Mouse (Mus musculus) monocyte, adult 2 months (primary cell): ENCODE results near the gene Itgb2.

Source experiments
- DNase-seq, 2 experiments: peaks; one replicate each; pipeline ENCODE4 v3.0.0; 2022; ENCODE audit warnings: low spot score in 2 of 2, low read depth in 1 of 2

Itgb2 gene

DNA sequence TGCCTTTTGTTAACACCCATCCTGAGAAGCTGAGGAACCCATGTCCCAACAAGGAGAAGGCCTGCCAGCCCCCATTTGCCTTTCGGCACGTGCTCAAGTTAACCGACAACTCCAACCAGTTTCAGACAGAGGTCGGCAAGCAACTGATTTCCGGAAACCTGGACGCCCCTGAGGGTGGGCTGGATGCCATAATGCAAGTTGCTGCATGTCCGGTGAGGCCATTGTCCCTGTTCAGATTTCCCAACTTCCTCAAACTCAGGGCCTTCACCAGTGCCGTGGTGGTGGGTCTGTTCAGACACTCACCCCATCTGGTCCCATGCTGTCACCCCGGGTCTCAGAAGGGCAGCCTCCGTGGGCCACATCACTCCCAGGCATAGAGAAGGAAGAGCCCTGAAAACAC, 18.5 kb downstream of the Itgb2 start:
- DNase-seq, result no peak

DNA sequence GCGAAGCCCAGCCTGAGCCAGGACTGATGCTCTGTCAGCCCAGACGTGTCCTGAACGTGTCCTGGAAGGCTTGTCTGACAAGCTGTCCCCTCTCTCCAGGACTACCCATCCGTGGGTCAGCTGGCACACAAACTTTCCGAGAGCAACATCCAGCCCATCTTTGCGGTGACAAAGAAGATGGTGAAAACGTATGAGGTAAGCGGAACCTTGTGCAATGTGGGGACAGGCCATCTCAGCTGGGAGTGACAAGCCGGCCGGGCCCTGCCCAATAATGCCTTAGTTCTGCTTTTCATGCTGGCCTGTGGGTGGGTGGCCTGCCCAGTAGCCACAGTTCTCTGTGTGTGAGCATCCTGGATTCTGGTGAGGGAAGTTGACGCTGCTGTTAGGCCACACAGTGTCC, 20.8 kb downstream of the Itgb2 start:
- peak; percentile 89 to 92 for DNase-seq

DNA sequence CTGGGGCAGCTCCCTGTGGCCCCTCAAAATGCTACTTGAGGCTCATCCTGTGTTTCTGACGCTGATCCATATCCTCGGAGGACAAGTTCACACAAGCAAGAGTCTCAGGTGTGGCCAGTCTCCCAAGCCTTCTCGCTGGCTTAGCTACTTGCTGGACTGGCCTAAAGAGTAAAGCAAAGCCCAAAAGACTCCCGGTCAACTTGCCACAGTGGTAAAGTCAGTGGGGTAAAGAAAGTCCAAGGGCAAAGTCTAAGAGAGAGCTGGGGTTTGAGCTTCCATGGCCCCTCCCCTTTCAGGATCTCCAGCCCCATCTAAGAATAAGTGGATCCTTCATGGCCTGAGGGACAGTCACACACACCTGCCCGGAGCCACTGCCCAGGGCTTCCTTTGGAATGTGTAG, 22.1 kb downstream of the Itgb2 start:
- DNase-seq, result no peak

DNA sequence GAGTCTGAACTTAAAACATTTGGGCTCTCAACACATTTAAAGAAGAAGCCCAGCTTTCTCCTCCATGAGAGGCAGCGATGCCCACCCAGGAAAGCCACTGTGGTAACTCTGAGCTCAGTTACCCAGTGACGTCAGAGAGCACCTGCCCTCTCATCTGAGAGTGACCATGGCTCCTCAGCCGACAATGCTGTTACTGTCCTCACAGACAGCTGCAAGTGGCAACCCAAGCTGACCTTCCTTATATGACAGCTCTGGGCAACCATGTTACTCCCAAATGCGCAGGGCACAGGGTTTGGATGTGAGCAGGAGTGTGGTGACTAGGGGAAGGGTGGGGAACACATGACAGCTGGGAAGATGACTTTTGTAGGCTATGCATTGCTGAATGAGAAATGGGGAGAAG, 23.2 kb downstream of the Itgb2 start:
- DNase-seq, result no peak

DNA sequence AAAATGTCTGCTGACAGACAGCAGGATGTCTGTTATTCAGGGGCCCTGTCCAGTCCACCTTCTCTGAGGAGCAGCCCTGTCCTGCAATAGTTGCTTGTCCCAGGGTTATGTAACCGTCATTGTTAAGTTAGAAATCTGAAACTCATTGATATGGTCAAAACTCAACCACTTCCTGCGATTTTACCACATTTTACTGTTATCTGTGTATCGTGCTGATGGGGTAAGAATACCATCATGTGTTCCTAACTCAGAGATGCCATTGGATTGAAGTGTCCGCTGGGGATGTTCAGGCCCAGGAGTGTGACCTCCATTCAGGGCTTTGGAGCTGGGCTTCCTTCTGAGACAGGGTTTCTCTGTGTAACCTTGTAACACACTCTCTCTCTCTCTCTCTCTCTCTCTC, 24.9 kb downstream of the Itgb2 start:
- no peak for DNase-seq

DNA sequence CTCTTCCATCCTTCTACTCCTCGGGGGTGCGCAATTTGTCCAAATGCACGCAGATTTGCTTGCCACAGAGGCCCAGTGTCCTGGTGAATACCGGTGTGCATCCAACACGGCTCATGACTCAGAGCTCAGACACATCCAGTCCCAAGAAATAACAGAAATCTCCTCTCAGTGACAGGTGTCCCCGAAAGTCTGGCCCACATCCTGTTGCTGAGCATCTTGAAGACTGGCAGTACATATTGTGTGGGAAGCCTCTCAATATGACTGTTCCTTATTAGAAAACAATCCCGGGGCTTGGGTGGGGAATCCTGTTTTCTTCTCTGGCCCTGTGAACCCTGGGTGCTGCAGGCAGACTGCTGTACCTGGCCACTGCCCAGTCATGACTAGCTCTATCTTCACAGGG, 26.6 kb downstream of the Itgb2 start:
- no peak for DNase-seq

DNA sequence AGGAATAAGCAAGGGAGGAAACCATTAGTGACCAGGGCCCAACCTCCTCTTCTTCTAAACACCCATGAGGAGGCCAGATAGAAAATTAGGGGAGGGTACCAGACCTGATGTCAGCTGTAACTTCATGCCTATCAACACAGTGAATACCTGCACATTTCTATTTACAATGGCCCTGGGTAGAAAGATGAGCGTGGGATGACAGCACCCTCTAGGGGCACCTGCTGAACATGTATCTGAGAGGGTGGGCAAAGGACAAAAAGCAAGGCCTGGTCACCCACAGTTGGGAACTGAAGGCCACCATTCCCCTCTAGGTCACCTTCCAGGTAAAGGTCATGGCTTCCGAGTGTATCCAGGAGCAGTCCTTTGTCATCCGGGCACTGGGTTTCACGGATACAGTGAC, 27.6 kb downstream of the Itgb2 start:
- no peak for DNase-seq

DNA sequence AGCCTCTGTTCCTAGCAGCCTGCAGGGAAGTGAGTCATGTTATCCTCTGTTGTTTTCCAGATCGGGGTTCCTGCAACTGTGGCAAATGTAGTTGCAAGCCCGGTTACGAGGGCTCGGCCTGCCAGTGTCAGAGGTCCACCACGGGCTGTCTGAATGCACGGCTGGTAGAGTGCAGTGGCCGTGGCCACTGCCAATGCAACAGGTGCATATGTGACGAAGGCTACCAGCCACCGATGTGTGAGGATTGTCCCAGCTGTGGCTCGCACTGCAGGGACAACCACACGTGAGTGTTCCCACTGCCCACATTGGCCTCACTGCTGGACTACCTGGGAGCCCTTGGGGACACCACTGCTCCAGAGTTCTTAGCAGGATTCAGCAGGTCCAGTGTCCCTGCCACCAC, 30.0 kb downstream of the Itgb2 start:
- DNase-seq, result no peak

DNA sequence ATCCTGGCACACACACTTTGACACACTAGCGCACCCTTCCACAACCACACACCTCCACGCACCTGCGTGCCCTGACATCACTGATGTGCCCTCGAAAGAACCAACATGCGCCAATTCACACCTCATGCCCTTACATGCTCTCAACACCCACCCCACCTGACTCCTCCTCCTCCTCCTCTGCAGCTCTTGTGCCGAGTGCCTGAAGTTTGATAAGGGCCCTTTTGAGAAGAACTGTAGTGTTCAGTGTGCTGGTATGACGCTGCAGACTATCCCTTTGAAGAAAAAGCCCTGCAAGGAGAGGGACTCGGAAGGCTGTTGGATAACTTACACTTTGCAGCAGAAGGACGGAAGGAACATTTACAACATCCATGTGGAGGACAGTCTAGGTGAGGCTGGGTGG, 30.8 kb downstream of the Itgb2 start:
- DNase-seq, result no peak

DNA sequence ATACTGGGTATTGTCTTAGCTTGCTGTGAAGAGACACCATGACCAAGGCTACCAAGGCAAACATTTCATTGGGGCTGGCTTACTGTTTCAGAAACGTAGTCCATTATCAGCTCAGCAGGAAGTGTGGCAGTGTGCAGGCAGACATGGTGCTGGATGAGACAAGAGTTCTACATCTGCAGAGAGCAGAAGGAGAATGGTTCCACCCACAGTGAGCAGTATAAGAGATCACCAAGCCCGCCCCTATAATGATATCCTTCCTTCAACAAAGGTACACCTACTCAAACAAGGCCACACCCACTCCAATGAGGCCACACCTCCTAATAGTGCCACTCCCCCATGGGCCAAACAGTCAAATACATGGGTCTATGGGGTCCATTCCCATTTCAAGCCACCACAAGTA, 31.5 kb downstream of the Itgb2 start:
- DNase-seq, result no peak

DNA sequence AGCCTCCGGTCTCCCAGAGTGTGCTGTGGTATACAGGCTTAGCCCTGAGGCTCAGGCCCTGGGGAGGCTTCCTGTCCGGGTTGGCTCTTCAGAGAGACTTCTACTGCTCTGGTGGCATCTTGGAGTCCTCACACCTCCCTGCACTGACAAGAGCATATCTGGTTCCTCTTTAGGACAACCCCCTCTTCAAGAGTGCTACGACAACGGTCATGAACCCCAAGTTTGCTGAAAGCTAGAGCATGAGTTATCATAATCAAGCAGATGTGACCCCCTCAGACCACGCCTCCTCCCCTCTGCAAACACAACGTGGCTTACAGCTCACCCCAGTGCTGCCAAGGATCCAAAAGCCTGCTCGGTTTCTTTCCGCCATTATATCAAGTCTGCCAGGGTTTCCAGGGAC, 35.0 kb downstream of the Itgb2 start:
- DNase-seq, result no peak

DNA sequence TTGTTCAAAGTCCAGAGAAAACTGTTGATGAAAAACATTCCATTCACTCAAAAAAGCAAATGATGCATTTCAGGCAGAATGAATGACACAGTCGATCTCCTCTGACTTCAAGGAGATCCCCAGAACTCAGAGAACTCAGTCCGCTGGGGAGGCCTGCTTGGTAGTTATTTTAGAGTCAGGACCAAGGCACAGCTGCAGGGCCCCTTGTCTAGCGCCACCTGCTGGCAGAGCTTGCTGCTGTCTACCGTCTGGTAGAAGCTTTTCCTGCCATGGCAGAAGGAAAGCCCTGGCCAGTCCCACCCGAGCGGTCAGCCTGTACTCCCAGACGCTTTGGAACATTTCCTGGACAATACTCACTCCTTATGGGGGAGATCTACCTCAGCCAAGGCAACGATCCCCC, 36.6 kb downstream of the Itgb2 start:
- peak; percentile 50 to 73 for DNase-seq

DNA sequence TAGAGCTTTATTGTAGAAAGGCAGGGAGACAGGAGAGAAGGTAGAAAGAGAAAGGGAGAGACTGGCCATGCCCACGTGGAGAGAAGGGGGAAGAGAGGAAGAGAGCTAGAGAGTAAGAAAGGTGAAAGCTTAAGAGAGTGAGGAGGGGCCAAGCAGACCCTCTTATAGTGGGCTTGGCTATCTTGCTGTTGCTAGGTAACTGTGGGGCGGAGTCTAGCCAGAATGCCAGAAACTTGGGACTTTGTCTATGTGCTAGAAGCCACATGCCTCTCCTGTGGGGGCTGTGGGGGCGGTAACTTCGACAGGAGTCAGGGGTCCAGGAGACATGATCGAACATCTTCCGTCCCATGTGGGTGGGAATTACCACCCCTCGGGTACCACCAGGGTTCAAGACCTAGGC, 39.4 kb downstream of the Itgb2 start:
- DNase-seq, result no peak

DNA sequence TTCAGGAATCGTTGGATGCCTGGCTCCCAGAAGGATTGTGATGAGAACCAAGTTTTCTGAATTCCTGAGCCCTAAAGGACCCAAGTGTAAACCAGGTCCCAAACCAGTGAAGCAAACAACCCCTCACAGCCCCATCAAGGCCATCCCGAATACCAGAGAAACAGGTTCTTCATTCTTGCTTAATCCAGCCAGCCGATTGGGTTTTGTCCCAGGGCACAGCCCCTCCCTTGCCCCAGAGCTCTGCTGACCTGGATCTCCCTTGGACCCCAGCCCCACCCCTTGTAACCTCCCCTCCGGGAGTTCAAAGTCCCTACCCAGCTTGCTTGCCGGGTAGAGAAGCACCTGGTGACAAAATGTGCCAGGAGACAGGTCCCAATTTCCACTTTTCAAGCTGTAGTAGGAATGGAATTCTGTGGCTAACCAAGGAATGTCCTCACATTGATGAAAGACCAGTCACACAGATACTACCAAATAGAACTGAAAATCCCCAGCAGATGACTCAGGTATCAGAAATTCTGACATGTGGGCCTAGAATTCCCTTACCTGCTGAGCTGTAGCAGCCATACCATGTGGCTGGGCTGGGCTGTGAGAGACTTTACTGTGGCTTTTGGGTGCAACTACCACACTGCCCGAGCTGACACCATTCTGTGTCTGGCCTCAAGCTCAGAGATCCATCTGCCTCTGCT, 40.1 kb downstream of the Itgb2 start:
- no peak for DNase-seq

DNA sequence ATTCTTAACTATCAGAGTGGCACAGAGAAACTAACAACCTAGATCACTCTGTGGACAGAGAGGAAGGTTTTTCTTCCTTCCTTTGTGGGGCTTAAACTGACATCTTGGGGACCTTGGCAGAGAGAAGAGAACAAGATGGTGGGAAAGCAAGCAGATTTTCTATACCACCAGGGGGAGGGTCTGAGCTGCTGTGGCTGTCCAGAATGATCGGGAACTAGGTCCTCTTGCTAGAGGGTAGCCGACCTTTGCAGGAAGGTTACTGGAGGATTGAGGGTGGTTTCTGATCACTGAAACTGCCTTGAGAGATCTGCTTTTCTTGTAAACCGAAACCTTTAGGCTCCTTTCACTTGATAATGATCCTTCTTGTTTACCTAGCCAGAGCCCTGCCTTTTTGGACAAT, 42.2 kb downstream of the Itgb2 start:
- DNase-seq, result no peak

DNA sequence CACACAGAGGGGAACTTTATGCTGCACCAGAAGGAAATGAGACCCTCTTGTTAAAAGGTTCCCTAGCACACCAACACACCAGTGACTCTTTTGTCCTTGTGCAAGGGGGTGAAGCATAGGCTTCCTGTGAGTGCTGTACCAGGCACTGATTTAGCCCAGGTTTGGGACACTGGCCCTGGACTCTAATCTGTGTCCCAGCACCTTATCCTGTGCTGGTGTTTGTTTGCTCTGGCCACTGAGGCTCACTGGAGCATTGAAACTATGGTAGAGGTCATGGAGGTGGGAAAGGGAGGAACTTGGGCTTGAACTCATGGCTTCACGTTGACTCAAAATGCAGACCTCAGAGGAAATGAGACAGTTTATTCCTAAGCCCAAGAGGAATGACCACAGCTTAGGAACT, 43.1 kb downstream of the Itgb2 start:
- no peak for DNase-seq

DNA sequence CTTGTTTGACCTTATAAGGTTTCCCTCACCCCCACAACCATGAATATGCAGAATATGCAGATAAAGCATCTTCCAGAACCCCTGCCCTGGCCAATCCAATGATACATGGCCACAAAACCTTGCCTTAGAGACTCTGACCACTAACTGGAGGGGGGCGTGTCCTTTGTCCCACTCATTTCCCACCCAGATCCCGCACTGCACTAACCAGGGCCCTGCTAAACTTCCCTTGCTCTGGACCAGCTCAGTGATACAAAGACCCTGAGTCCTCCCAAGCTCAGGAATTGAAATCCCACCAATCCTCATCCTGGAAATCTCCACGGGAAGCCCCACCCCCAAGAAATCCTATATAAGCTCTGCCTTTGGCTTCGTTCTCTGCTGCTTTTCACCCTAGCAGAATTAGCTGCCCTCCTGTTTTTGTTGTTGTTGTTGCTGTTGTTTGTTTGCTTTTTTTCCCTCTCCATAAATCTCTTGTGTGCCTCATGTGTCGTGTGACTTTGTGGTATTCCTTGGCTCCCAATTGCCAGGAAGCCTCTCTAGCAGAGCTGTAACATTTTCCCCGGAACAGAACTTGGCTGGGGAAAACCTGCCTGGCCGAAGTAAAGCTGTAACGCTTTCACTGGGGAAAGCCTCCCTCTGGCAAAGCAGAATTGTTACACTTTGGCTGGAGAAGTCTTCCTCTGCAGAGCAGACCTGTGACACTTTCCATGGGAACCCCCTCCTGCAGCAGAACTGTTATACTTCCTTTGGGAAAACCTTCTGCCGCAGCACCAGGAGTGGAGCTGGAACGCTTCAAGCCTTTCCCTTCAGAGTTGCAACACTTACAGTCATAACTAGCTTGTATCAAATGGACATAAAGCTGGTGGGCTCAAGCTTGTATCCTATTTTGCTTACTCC, 50.2 kb downstream of the Itgb2 start:
- DNase-seq, result no peak

DNA sequence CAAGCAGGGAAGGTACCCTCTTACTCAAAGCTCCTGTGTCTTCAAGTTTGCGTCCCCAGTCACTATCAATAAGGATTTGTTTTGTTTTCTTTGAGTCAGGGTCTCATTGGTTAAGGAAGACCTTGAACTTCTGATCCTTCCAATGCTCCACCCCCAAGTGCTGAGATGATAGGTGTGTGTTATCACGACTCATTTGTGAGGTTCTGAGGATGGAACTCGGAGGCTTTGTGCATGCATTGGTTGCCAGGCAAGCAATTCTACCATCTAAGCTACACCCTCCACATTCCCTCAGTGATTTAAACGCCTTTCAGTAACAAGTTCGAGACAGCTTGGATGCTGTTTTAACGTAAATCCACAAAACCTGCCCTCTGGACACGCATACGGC, 51.0 kb downstream of the Itgb2 start:
- DNase-seq, result no peak

DNA sequence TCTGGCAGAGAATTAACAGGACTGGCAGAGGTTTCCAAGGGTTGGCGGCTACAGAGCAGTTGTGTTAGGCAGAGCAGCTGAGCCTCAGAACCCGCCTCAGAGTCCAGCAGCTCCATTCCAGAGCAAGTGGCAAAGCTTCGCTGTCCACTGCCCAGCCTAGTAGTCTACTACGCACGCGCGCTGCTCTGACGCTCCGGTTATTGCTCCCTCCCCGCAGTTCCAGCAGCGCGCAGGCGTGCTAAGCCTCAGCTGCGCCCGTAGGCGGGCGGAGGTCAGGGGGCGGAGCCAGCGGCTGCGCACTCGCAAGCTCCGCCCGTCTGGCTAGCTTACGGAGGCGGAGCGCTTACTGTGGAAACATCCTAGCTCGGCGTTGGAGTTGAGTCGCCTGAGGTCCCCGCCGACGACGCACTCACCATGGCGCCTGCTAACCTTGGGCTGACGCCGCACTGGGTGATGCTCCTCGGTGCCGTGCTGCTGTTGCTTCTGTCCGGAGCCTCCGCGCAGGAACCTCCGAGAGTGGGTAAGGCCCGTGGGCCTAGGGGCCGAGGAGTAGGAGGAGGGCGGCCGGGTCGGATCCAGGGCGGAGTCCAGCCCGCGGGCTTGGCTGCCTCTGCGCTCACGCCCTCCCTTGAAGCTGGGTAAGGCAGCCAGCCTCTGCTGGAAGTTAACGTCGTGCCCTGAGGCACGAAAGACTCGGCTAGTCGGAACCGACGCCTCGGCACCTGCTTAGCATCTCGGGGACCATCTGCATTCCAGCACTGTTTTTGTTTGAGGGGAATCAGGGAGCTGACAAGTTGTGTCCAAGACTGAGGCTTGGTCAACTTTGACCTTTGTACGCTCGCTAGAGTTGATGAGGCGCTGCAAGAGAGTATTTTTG, 51.6 kb downstream of the Itgb2 start, which contains the start of gene Pttg1ip:
Gene Pttg1ip, plus strand, starts transcription at position 313 of the 877 bp plus-strand sequence.
- DNase-seq, result peak; percentile 87 to 91

DNA sequence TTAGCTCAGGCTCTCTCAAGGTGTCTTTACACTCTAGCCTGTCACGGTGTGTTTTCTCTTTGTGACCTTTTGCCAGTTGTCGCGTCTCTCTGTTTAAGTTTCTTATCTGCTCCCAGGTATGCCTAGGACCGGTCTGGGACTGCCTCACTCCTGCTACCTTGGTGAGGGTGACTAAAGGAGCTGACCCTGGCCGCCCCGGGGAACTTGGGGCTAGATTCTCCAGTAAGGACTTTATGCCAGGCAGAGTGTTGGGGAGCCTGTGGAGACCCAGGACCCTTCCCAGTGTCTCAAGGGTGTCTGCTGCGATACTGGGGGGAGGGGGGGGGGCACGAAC, 52.2 kb downstream of the Itgb2 start:
- DNase-seq, result no peak

DNA sequence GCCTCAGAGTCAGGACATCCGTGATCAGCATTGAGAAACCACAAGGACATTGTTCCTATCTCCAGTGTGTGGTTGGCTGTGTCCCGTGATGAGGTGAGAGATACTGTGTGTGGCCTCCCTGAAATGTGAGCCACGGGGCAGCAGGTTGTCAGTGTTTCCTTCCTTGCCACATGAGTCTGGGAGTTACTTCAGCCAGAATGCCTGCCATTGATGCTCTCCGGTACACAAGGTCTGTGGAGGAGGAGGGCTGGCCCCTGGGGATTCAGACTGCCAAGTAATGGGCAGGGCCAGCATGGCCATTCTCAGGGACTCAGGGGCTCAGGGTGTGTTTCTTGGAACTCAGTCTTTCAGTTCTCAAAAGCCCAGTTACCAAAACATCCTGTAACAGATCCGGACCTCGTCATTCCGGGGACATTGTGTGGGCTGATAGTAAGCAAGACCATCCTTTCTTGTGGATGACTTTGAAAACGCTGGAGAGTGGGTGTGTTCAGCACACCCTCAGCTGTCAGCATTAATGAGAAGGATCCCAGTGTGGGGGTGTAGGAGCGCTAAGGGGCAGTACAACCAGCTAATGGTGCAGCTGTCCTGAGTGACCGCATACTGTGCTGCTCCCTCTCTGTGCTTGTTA, 53.9 kb downstream of the Itgb2 start:
- DNase-seq, result no peak
